Mouse (Mus musculus) embryonic fibroblast, embryonic 13.5 days (primary cell): ENCODE data around the gene Prok1. TPM values are rescaled to one million over a fixed set of nuclear protein-coding genes. Genes with fewer than 3 reads are reported as not detected.

Source experiments
- H3K27ac ChIP-seq: 2 replicates; pipeline ENCODE4 v1.5.1; 2012; ENCODE audit warnings: low read length, control low read depth, inconsistent platforms; ENCODE audit not compliant: insufficient read depth
- H3K4me1 ChIP-seq: 2 replicates; pipeline ENCODE4 v1.6.1; 2011; ENCODE audit warnings: low read length; ENCODE audit not compliant: control insufficient read depth, insufficient read depth
- H3K4me3 ChIP-seq: 2 replicates; pipeline ENCODE4 v1.5.1; 2011; ENCODE audit warnings: mild to moderate bottlenecking, control low read depth, low read length; ENCODE audit not compliant: insufficient read depth
- CTCF ChIP-seq: IDR thresholded peaks from 2 replicates; pipeline ENCODE4 v1.5.1; 2011; ENCODE audit warnings: mild to moderate bottlenecking, control low read depth, low read length, moderate library complexity, borderline replicate concordance; ENCODE audit not compliant: insufficient read depth
- POLR2A ChIP-seq: IDR thresholded peaks from 2 replicates; pipeline ENCODE4 v1.6.1; 2011; ENCODE audit warnings: low read depth, mild to moderate bottlenecking, control low read depth, low read length, moderate library complexity
- polyA plus RNA-seq: library from polyadenylated mRNA; stranded (reverse); fragments of >200 nt; gene quantifications from 2 replicates; pipeline ENCODE4 v1.2.4, GENCODE M21; 2011; ENCODE audit warnings: low read depth; ENCODE audit not compliant: missing spikeins, insufficient read length

Gene Prok1
- polyA plus RNA-seq, 1 experiment = not detected

GRCm38 (mm10) chr3:107241389-107242094 is 2.0 kb upstream of the Prok1 start:
- Histone ChIP-seq H3K4me1 (no peaks in the 10 kb centered on the region), H3K4me3 (no peak overlapping the region), H3K27ac (no peak overlapping the region)
- no peak for TF ChIP-seq CTCF
- TF ChIP-seq POLR2A = no peak

GRCm38 (mm10) chr3:107238471-107238980 is 981 bp downstream of the Prok1 start:
- no peaks in the 10 kb centered on the region for H3K4me1 ChIP-seq
- TF ChIP-seq POLR2A = no peak
- TF ChIP-seq CTCF = no peak
- H3K27ac ChIP-seq = no peak overlapping the region
- no peak overlapping the region for H3K4me3 ChIP-seq

GRCm38 (mm10) chr3:107238051-107238450 is 1.5 kb downstream of the Prok1 start:
- no peak overlapping the region for H3K4me3 ChIP-seq
- H3K27ac ChIP-seq = no peak overlapping the region
- no peaks in the 10 kb centered on the region; the same call in 1 of the 2 replicates for H3K4me1 ChIP-seq
- TF ChIP-seq CTCF = no peak
- TF ChIP-seq POLR2A = no peak

- Histone ChIP-seq H3K4me3 (no peak overlapping the region), H3K4me1 (no peaks in the 10 kb centered on the region; the same call in 1 of the 2 replicates), H3K27ac (no peak overlapping the region)
- TF ChIP-seq POLR2A (no peak), CTCF (no peak)
Observed at GRCm38 (mm10) chr3:107233945-107234344, 5.6 kb downstream of the Prok1 start.

GRCm38 (mm10) chr3:107233351-107233813 is 6.1 kb downstream of the Prok1 start:
- TF ChIP-seq POLR2A (no peak), CTCF (peak; percentile 79; the same call in 1 of the 2 replicates)
- H3K4me3 ChIP-seq = no peak overlapping the region
- H3K27ac ChIP-seq = no peak overlapping the region
- H3K4me1 ChIP-seq = no peaks in the 10 kb centered on the region; the same call in 1 of the 2 replicates

- TF ChIP-seq CTCF = no peak
- no peak for TF ChIP-seq POLR2A
- H3K27ac ChIP-seq = no peak overlapping the region
- H3K4me1 ChIP-seq = no peaks in the 10 kb centered on the region; the same call in 1 of the 2 replicates
- no peak overlapping the region for H3K4me3 ChIP-seq
Observed at GRCm38 (mm10) chr3:107231202-107231601, 8.3 kb downstream of the Prok1 start.

- H3K4me1 ChIP-seq = no peaks in the 10 kb centered on the region; the same call in 1 of the 2 replicates
Observed at GRCm38 (mm10) chr3:107230527-107230926, 9.0 kb downstream of the Prok1 start, which contains the start of gene A630076J17Rik. TSS of gene A630076J17Rik (plus strand) at chr3:107230614.

GRCm38 (mm10) chr3:107229822-107230221 is 9.7 kb downstream of the Prok1 start:
- Histone ChIP-seq H3K4me1 (no peaks in the 10 kb centered on the region; the same call in 1 of the 2 replicates), H3K4me3 (no peak overlapping the region), H3K27ac (no peak overlapping the region)
- TF ChIP-seq CTCF (no peak), POLR2A (no peak)

More at GRCm38 (mm10) chr3:107230527-107230926, 9.0 kb downstream of the Prok1 start, which contains the start of gene A630076J17Rik:
- Histone ChIP-seq H3K4me3 (no peak within 1 kb of the TSS), H3K27ac (no peak within 1 kb of the TSS)
- TF ChIP-seq CTCF = no peak

GRCm38 (mm10) chr3:107229221-107229620 is 10.3 kb downstream of the Prok1 start:
- Histone ChIP-seq H3K27ac (no peak overlapping the region), H3K4me3 (no peak overlapping the region), H3K4me1 (no peaks in the 10 kb centered on the region; the same call in 1 of the 2 replicates)
- TF ChIP-seq POLR2A (no peak), CTCF (no peak)

- no peak for TF ChIP-seq POLR2A
- no peak for TF ChIP-seq CTCF
- H3K27ac ChIP-seq = no peak overlapping the region
- no peak overlapping the region for H3K4me3 ChIP-seq
- H3K4me1 ChIP-seq = no peaks in the 10 kb centered on the region
Observed at GRCm38 (mm10) chr3:107225820-107226219, 13.7 kb downstream of the Prok1 start.
